Mouse (Mus musculus) retina, embryonic 14.5 days (tissue): Measurements from ENCODE around the gene Prkd2.

Experiments
- DNase-seq: peaks from one replicate; pipeline ENCODE4 v3.0.0-alpha.2; 2015; ENCODE audit warnings: low spot score

Prkd2 gene

GRCm38 (mm10) chr7:16826571-16826970 lies 16.1 kb upstream of the Prkd2 start:
- no peak for DNase-seq

- DNase-seq = no peak
These were observed 15.4 kb upstream of the Prkd2 start for GRCm38 (mm10) chr7:16827274-16827673.

GRCm38 (mm10) chr7:16830449-16830848 lies 12.3 kb upstream of the Prkd2 start:
- DNase-seq = no peak

- DNase-seq = no peak
These were observed 4.5 kb upstream of the Prkd2 start for GRCm38 (mm10) chr7:16837916-16838803.

GRCm38 (mm10) chr7:16838804-16839426 lies 3.8 kb upstream of the Prkd2 start:
- DNase-seq = no peak

- no peak for DNase-seq
These were observed 3.1 kb upstream of the Prkd2 start for GRCm38 (mm10) chr7:16839427-16840108.

- DNase-seq = no peak
These were observed 2.6 kb upstream of the Prkd2 start for GRCm38 (mm10) chr7:16840109-16840491.

- no peak for DNase-seq
These were observed 1.6 kb upstream of the Prkd2 start for GRCm38 (mm10) chr7:16841078-16841477.

- no peak for DNase-seq
These were observed 841 bp upstream of the Prkd2 start for GRCm38 (mm10) chr7:16841561-16842560.

GRCm38 (mm10) chr7:16843441-16844171 lies 904 bp downstream of the Prkd2 start:
- peak; percentile 32 for DNase-seq

GRCm38 (mm10) chr7:16844696-16845071 lies 2.0 kb downstream of the Prkd2 start:
- no peak for DNase-seq

GRCm38 (mm10) chr7:16845072-16845819 lies 2.5 kb downstream of the Prkd2 start:
- no peak for DNase-seq

GRCm38 (mm10) chr7:16845820-16846167 lies 3.1 kb downstream of the Prkd2 start:
- no peak for DNase-seq

GRCm38 (mm10) chr7:16846775-16847174 lies 4.1 kb downstream of the Prkd2 start:
- DNase-seq = no peak

GRCm38 (mm10) chr7:16847507-16847906 lies 4.8 kb downstream of the Prkd2 start:
- no peak for DNase-seq

GRCm38 (mm10) chr7:16848579-16848978 lies 5.9 kb downstream of the Prkd2 start:
- peak; percentile 78 for DNase-seq

GRCm38 (mm10) chr7:16851636-16852035 lies 8.9 kb downstream of the Prkd2 start:
- no peak for DNase-seq

GRCm38 (mm10) chr7:16853302-16853831 lies 10.7 kb downstream of the Prkd2 start:
- no peak for DNase-seq

- peak; percentile 67 for DNase-seq
These were observed 15.6 kb downstream of the Prkd2 start for GRCm38 (mm10) chr7:16858336-16858735.
